Mouse (Mus musculus): ENCODE measurements at regions not wholly inside any gene's neighbourhood (a gene's known extent, or its start where the extent isn't known, plus 50 kb on each side); places are given as distances from the start of the nearest gene placed in this dataset.

GRCm38 (mm10) chr2:12866543-12866942 lies 57.3 kb upstream of the Pter start:
- Histone ChIP-seq H3K36me3 (no peaks in the 10 kb centered on the region), H3K4me1 (no peaks in the 10 kb centered on the region), H3K9ac (replicated peaks) (no peak overlapping the region), H3K27me3 (no peaks in the 10 kb centered on the region), H3K4me3 (no peak overlapping the region), H3K4me2 (replicated peaks) (no peak overlapping the region), H3K9me3 (no peaks in the 10 kb centered on the region), H3K27ac (replicated peaks) (no peak overlapping the region)
- ATAC-seq (replicated peaks) = no peak

- 48% methylated on average over 3 of the region's 3 CpGs for WGBS
- Histone ChIP-seq H3K4me1 (no peaks in the 10 kb centered on the region), H3K27ac (replicated peaks) (no peak overlapping the region), H3K9me3 (no peaks in the 10 kb centered on the region), H3K4me3 (no peak overlapping the region), H3K9ac (replicated peaks) (no peak overlapping the region), H3K27me3 (no peaks in the 10 kb centered on the region), H3K4me2 (replicated peaks) (no peak overlapping the region), H3K36me3 (no peaks in the 10 kb centered on the region)
- no peak for ATAC-seq (replicated peaks)
Measured at GRCm38 (mm10) chr2:12868772-12869171, 55.1 kb upstream of the Pter start.
